Mouse (Mus musculus): ENCODE measurements around the gene Gm5565.

- TF ChIP-seq CTCF (IDR thresholded peaks at IDR 0.05; ENCODE audit: extremely low read depth, insufficient read depth, low read length) (no peak), POLR2A (IDR thresholded peaks at IDR 0.05; ENCODE audit: extremely low read depth, insufficient read depth, low read length) (no peak)
Measured at GRCm38 (mm10) chr5:146188144-146188543, 27.8 kb upstream of the Gm5565 start.
